Mouse (Mus musculus) CD8-positive naive resting alpha-beta T cell, adult 2 months (primary cell): ENCODE measurements around the gene Cnnm4.

Experiments
- DNase-seq, 2 experiments: peaks; one replicate each; pipeline ENCODE4 v3.0.0; 2022; ENCODE audit warnings: low read depth in 2 of 2, low spot score in 2 of 2

The Cnnm4 gene

DNA sequence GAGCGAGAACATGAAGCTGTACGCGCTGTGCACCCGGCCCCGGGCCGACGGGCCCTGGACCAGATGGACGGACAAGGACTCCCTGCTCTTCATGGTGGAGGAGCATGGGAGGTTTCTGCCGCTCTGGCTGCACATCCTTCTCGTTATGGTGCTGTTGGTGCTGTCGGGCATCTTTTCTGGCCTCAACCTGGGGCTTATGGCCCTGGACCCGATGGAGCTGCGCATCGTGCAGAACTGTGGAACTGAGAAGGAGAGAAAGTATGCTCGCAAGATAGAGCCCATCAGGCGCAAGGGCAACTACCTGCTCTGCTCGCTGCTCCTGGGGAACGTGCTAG lies 653 bp downstream of the Cnnm4 start:
- DNase-seq, result peak; percentile 8 to 32

DNA sequence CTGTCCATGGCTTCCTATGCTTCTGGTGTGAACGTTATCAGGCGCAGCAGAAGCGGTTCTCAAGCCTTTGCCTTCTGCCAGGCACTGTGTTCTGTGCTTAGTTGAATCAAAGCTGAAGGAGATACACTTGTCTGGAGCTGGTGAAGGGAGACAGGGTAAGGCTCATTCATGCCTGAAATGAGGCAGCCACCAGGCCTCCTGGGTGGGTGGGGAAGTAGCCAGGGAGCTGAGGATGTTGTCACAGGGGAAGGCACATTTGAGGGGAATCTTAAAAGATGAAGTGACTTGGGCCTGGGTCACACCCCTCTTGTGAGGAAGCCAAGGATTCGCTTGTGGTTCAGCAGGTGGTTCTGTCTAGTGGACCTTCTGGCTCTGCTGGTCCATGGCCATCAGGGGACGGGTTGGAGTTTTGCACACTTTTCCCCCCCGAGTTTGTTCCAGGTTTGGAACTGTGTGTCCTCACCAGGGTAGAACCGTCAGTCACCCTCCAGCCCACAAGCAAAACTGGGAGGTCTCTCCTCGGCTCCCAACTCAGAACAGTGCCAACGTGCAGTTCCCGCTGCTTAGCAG lies 1.9 kb downstream of the Cnnm4 start:
- DNase-seq, result no peak

DNA sequence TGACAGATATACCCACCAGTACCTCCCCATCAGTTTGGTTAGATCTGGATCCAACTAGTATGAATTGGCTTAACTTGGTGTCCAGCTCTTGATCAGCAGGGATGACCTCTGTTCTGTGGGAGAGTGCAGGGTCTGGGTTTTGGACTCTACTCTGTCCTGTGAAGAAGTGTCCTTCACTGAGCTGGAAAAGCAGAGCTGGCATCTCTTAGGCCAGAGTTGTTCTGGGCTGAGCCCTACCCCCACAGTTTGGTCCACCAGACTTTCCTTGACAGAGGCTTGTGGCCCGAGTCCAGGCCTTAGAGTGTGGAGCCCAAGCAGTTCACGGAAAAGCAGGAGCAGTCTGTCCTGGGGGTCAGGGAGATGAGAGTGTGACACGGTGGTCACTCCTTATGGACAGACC lies 3.2 kb downstream of the Cnnm4 start:
- no peak for DNase-seq

DNA sequence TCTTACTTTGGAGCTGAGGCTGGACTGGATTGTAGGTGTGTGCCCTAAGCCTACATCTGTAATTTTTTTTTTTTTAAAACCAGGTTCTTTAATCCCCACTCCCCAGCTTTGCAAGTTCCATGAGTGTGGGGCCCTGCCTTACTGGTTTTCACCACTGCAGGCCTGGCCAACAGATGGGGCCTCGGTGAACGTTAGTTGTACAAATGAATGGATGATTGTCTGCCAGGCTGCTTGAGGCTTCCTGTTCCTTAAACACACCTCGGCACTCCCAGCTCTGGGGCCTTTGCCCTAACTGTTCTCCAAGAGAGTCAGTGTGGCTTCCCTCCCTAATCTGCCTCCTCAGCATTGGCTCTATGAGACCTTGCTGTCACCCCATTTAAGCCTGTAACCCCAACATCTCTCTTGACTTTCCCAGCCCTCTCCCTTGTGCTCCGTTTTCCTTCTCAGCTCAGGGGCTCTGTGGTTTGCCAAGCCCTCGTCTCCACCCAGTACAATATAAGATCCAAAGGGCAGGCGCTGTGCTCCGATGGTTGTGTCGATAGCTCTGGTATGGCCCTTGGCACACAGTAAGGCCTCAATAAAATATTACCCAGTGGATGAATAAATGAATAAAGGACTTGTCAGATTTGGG lies 4.2 kb downstream of the Cnnm4 start:
- DNase-seq, result no peak

DNA sequence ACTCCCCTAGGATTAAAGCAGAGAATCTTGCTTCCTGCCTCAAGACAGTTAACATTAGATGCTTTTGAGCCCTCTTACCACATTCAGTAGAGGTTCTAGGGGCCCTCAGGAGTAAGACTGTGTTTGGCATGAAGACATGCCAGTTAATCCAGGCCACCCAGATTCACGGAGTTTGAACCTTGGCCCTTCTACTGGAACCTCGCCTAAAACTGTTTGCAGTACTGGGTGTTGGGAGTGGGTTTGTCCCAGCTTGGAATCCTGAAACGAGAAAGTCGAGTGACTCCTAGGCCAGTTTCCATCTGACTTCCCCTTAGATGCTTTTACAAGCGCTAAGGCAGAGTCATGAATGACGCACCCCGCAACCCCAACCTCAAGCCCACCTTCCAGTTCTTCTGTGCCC lies 5.0 kb downstream of the Cnnm4 start:
- no peak for DNase-seq

DNA sequence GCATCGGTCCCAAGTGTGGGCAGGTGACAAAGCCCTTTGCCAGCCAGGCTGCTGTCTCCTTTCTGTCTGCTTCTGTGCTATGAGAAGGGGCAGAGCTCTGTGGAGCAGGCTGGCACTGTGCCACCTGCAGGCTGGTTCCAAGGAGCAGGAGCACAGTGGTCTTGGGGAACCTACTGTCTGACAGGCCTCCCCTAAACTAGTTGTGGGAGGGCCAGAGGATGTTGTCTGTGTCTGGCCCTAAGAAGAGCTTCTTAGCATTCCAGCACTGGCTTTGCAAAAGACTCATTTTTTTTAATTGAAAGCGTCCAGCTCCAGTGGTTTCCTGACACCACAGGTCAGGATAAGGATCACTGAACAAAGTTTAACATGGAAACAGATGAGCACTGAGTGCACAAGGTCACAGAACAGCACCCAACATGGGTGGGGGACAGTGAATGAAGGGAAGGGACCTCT lies 6.9 kb downstream of the Cnnm4 start:
- DNase-seq, result no peak

DNA sequence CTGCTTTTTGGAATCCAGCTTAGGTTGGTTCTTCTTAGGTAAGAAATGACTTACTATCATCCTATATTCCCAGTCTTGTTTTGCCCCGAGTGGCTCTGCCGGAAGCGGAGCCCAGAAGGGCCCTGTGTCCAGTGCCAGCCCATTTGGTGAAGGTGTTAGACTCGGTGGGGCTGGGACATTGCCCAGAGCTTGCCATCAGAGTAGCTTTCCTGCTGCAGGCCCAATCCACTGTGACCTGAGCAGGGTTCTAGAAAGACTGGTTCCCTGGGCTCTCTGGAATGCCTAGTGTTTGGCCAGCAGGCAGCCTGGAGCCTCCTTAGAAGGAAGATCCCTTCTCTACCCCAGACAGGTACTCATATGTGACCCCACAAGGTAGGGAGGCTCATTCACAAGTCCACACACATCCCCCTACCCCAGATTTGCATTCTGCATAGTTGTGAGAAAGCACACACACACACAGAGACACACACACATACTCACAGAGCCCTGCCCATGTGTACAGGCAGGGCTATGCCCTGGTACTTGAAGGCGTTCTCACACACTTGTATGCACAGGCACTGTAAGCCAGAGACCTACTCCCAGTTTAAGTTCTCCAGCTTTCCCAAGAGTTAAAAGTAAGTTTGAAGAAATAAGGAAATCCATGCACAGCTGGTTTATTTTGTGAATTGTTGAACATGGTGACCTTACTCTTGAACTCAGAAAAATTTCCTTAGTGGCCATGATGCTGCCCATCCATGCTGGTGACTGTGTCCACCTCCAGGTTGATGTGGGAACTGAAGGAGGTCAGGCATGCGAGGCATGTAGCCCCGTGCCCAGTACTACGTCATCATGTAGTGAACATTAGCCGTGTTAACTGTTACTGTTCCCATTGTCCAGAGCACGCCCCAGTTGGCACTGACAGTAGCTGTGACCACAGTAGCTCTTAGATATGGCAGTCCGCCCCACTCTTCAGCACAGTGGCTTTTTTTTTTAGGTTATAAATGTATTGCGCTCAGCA lies 8.8 kb downstream of the Cnnm4 start:
- DNase-seq, result no peak

DNA sequence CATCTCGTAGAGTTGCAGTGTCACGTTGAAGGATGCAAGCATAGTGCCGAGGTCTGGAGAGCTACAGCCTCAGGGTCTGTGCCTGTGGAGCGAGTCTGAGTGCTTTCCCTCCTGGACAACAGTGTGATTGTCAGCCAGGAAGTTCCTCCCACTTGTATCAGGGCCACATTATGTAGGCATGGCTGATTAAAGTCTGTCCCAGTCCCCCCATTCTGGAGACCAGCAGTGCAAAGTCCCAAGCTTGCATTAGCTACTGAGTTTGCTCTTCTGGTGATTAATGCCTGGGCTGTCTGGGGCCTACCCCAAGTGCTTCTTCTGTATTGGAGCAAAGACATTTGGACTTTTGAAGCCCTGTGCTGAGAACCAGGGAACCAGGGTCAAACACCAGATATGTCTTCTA lies 12.4 kb downstream of the Cnnm4 start:
- DNase-seq, result no peak

DNA sequence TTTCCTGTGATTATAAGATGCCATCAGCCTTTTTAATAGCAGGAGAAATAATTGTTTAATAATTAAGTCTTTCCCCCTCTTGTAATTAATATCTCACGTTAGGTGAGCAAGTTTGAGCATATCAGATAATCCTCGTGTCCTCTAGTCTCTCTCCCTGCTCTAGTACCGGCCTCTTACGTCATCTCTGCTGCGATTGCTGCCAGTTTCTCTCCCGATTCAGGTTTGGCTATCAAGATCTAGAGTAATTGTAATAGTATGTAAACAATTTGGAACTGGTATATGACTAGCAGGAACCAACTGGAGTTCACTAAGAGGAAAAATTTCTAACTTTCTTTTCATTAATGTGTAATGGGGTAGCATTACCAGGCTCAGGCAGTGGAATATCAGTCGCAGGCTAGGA lies 13.7 kb downstream of the Cnnm4 start:
- no peak for DNase-seq

DNA sequence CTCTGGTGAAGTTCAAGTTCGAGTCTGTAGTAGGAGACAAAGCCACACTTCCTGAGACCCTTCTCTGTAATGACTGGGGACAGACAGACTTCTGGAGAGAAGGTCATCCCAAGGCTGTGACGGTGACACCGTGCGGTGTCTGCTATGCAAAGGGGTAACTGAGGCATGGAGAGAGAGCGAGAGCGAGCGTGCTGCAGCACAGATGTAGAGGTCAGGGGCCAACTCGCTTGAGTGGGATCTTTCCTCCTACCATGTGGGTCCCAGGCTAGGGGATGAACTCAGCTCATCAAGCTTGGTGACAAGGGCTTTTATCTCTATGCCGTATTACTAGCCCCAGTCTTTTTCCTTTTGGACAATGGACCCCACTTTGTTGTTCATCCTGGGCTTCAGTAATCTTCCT lies 15.7 kb downstream of the Cnnm4 start:
- no peak for DNase-seq

DNA sequence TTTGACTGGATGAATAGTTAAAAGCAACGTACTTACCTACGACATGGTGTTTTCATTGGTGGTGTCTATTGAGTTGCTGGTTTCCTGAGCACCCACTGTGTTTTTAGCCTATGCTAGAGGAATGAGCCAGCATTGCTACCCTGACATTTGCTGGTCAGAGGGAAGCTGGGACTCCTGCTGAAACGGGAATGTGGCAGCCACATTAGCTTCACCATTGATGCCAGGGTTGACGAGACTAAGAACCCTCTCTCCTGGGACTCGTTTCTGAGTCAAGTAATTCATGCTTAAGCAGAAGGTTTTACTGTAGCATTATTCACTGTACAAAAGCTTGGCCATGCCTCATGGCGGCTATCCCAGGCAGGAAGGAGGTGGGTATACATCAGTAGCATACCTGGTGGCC lies 18.2 kb downstream of the Cnnm4 start:
- DNase-seq, result no peak

DNA sequence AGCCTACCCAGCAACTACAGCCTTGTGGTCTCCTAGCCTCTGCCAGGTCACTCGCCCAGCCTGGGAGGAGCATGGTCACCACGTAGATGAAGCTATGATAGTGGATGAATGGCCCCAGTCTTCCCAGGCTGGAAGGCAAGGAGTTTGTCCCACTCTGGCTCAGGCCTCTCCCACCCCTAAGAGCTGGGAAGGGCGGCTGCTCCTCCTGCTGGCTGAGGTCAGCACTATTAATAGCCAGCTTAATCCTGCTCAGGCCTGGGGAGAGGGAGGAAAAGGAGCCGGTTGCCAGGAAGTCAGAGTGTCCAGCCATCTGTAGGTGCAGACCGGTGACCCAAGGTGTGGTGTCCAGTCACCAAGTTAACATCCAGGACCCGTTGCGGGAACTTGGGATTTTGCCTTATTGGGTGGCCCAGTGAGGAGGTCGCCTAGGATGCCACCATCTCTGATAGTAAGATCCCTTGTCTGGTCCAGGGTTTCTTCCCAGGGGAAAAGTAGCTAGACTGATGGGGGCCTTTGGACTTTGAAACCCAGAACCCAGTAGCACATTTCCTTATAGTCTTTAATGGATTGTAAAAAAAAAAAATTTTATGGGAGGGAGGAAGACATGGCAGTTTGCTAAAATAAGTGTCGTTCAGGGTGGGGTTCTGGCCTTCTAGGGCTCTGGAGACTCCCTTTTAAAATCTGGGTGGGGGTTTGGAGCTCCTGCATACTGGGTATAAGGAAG lies 21.2 kb downstream of the Cnnm4 start:
- no peak for DNase-seq

DNA sequence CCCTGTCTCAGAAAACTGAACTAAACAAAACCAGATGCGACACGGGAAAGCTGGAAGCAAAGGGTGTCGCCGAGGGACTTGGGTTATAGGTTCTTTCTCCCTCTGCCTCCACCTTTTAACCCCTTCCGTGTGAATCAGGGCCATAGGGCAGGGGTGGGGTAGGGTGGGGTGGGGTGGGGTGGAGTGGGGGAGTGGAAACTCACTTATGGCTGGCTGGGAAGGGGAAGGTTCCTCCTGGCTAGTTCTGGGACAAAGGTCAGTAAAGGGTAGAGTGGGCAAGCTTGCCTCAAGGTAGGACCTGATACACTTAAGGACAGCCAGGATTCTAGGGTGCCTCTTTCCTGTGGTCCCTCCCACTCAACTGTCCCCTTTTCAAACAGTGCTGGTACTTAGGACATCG lies 21.9 kb downstream of the Cnnm4 start:
- no peak for DNase-seq

DNA sequence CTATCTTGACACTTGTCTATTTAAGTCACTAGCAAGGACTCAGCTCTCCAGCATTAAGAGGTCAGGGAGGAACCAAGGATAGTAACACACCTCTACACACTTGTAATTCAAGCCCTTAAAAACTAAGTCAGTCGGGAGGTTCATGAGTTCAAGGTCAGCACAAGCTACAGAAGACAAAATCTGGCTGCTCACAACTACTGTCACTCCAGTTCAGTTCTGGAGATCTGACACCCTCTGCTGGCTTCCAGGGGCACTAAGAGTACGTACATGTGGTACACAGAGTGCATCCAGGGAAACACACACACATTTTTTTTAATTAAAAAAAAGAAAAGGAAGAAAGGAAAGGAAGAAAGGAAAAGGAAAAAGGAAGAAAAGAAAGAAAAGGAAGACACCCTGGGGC lies 25.3 kb downstream of the Cnnm4 start:
- no peak for DNase-seq

DNA sequence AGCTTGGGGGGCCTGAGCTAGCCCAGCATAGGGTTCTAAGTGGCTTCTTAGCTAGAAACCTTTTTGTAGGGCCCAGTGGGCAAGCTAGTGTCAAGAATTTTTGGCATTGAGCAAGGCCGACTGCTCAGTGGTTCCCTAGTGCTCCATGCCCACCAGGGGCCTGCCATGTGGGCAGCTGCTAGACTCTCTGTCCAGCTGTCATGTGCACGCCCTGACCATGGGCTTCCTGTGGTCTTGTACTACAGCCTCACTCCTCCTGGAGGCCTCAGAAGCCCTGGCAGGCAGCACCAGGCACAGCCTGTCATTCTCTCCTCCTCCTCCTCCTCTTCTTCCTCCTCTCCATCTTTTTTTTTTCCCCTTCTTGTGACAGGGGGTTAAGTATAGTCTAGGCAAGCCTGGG lies 25.9 kb downstream of the Cnnm4 start:
- DNase-seq, result no peak

DNA sequence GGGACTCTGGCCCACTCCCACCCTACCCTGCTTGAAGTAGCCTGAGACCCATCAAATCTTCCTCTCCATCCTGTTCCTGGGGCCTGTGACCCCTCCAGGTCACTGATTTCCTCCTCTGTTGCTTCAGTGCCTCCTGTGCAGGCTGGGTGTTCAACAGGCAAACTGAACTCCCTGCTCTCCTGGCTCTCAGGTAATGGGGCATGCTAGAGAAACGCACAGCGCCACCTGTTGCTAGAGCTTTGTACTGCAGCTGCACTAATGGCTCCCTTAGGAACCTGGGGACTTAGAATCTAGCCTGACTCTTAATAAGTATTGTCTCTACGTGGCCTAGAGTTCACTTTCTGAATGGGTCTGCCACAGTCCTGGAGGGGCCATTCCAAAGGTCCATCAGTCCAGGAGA lies 29.8 kb downstream of the Cnnm4 start:
- peak; percentile 66 to 83 for DNase-seq

DNA sequence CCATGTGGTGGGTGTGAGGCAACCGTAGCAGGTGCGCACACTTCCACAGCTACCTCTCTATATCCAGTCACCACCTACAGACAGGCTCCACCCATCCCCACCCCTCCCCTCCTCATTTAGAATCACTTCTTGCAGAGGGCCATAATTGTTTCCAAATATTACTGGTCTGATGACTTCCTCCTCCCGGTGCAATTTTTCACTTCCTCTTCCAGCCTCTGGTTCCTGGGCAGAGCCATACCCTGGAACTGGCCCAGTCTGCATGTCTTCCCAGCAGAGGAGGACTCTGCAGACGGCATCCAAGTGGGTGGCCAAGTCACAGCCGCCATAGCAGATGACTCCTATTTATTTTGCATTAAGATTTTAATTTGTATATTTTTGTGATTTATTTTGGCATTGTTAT lies 36.8 kb downstream of the Cnnm4 start:
- no peak for DNase-seq

DNA sequence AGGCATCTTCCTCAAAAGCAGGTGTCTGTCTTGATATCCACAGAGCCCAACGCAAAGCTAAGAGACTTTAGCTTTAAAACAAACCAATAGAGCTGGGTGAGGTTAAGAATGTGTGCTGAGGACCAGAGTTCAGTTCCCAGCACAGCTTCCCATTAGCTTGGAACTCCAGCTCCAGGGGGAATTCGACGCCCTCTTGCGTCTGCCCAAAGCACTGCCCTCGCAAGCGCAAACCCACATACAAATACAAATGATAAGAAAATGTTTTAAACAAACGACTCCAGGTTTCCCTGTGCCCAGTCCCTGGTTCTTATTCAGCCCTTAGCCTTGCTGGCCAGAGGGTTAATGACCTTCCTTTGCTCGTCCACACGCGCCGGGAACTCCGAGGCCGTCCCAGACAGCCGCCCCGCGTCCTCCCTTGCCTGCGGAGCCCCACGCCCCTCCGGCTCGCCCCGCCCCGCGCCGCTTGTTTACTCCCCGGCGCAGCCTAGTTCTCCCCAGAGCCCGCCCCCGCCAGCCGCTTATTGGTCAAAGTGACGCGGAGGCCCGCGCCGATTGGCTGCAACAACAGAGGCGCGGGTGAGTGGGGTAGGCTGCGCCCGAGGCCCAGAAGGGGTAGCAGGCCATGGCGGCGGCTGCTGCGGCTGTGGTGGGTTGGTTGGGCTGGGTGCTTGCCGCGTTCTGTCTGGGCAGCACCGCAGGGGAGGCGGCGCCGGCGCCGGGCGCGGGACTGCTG lies 40.0 kb downstream of the Cnnm4 start, which contains the start of gene Cnnm3:
Cnnm3 (plus strand) TSS at position 579 of the 733 bp plus-strand sequence.
- DNase-seq, result peak; percentile 99 to 100

DNA sequence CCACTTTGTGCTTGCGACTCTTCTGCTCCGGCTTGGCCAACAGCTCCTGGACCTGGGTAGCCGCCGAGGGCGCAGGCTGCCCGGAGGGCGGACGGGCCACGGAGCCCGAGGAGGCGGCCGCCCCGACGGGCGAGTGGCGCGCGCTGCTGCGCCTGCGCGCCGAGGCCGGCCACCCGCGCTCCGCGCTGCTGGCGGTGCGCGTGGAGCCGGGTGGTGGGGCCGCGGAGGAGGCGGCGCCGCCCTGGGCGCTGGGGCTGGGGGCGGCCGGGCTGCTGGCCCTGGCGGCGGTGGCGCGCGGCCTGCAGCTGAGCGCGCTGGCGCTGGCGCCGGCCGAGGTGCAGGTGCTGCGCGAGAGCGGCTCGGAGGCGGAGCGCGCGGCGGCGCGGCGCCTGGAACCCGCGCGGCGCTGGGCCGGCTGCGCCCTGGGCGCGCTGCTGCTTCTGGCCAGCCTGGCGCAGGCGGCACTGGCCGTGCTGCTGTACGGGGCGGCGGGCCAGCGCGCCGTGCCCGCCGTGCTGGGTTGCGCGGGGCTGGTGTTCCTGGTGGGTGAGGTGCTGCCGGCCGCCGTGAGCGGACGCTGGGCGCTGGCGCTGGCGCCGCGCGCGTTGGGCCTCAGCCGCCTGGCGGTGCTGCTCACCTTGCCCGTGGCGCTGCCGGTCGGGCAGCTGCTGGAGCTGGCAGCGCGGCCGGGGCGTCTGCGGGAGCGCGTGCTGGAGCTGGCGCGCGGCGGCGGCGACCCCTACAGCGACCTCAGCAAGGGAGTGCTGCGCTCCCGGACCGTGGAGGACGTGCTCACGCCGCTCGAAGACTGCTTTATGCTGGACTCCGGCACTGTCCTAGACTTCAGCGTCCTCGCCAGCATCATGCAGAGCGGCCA lies 40.9 kb downstream of the Cnnm4 start:
- DNase-seq, result peak; percentile 19 to 27

DNA sequence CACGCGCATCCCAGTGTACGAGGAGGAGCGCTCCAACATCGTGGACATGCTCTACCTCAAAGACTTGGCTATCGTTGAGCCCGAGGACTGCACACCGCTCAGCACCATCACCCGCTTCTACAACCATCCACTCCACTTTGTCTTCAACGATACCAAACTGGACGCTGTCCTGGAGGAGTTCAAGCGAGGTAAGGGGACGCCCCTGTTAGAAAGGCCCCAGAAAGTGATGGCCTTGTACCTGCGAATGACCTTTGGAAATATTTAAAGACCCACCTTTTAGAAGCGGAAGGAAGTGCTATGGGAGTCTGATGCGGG lies 41.5 kb downstream of the Cnnm4 start:
- no peak for DNase-seq
